Mouse (Mus musculus): ENCODE results near the gene E130309D02Rik.

GRCm38 (mm10) chr5:143316605-143317287, 1.6 kb upstream of the E130309D02Rik start:
- TF ChIP-seq CTCF (IDR thresholded peaks at IDR 0.05; ENCODE audit: extremely low read depth, insufficient read length, insufficient replicate concordance, low read depth, low read length) (no peak), POLR2A (IDR thresholded peaks at IDR 0.05; ENCODE audit: low read depth, low read length) (no peak)
